Mouse (Mus musculus) kidney, embryonic 14.5 days (tissue): ENCODE results near the gene Vmn1r188. TPM values are rescaled to one million over a fixed set of nuclear protein-coding genes. Genes with fewer than 3 reads are reported as not detected.
"Not testable (repeated sequence)": the region's sequence is repeated elsewhere in the genome, so short reads cannot be mapped to it uniquely, and the experiment has no call there.

Source experiments
- ATAC-seq: fragments of 200-750 bp; cut with Nextera tagmentation; 2 replicates; pipeline ENCODE4 v1.8.0; 2017; ENCODE audit warnings: moderate number of reproducible peaks, mild to moderate bottlenecking, moderate TSS enrichment, moderate library complexity; ENCODE audit not compliant: low FRiP score, low TSS enrichment
- H3K27ac ChIP-seq: fragments of 300-500 bp; sonication (generic); 2 replicates; pipeline ENCODE4 v1.5.1; 2014; ENCODE audit warnings: low read depth, mild to moderate bottlenecking, low read length, moderate library complexity, mixed read lengths
- H3K27me3 ChIP-seq: fragments of 300-500 bp; sonication (generic); 2 replicates; pipeline ENCODE4 v1.6.1; 2014; ENCODE audit warnings: mild to moderate bottlenecking, low read length; ENCODE audit not compliant: control insufficient read depth, insufficient read depth
- H3K36me3 ChIP-seq: fragments of 300-500 bp; sonication (generic); 2 replicates; pipeline ENCODE4 v1.6.1; 2014; ENCODE audit warnings: low read length, mixed read lengths; ENCODE audit not compliant: control insufficient read depth, insufficient read depth
- H3K4me1 ChIP-seq: fragments of 300-500 bp; sonication (generic); 2 replicates; pipeline ENCODE4 v1.6.1; 2014; ENCODE audit warnings: low read length, mixed read lengths; ENCODE audit not compliant: control insufficient read depth, insufficient read depth
- H3K4me2 ChIP-seq: fragments of 300-500 bp; sonication (generic); replicated peaks from 2 replicates; pipeline ENCODE4 v1.6.1; 2014; ENCODE audit warnings: low read depth, mild to moderate bottlenecking, low read length
- H3K4me3 ChIP-seq: fragments of 300-500 bp; sonication (generic); 2 replicates; pipeline ENCODE4 v1.5.1; 2014; ENCODE audit warnings: mild to moderate bottlenecking, low read length
- H3K9ac ChIP-seq: fragments of 300-500 bp; sonication (generic); 2 replicates; pipeline ENCODE4 v1.6.1; 2014; ENCODE audit warnings: low read depth, mild to moderate bottlenecking, low read length, moderate library complexity
- H3K9me3 ChIP-seq: fragments of 300-500 bp; sonication (generic); 2 replicates; pipeline ENCODE4 v1.6.1; 2016; ENCODE audit warnings: low read length; ENCODE audit not compliant: control insufficient read depth
- WGBS: fragments of 180-500 bp; shearing (Covaris S2); extraction: QIAGEN DNeasy Blood & Tissue Kit; methylation state at CpG from one replicate; pipeline ENCODE4 v1.1.7; 2014; 5-methylcytosine and 5-hydroxymethylcytosine counted together
- polyA plus RNA-seq: library from polyadenylated mRNA; unstranded; fragments of >200 nt; fragmentation: Nextera tagmentation; extraction: Ambion mirVana; gene quantifications from 2 replicates; pipeline ENCODE4 v1.2.1, GENCODE M21; 2014

Gene Vmn1r188
- polyA plus RNA-seq, 1 experiment from 2014 or later, result not detected

- H3K27me3 ChIP-seq, result no peaks in the 10 kb centered on the region
- H3K9ac ChIP-seq, result no peak overlapping the region
- no peak overlapping the region for H3K4me3 ChIP-seq
- no peaks in the 10 kb centered on the region for H3K36me3 ChIP-seq
- no peaks in the 10 kb centered on the region for H3K9me3 ChIP-seq
- no peak overlapping the region for H3K27ac ChIP-seq
- WGBS, result 80% methylated on average over 2 of the region's 2 CpGs
- no peaks in the 10 kb centered on the region for H3K4me1 ChIP-seq
- H3K4me2 ChIP-seq, result no peak overlapping the region
- no peak for ATAC-seq
Measured at GRCm38 (mm10) chr13:22049041-22049440, 35.2 kb upstream of the Vmn1r188 start.

- H3K36me3 ChIP-seq, result no peaks in the 10 kb centered on the region
- H3K4me3 ChIP-seq, result peak overlapping the region; percentile 38
- peak; percentile 71 for ATAC-seq
- peak overlapping the region; percentile 47; the same call in 1 of the 2 replicates for H3K9ac ChIP-seq
- H3K4me1 ChIP-seq, result no peaks in the 10 kb centered on the region
- H3K27ac ChIP-seq, result peak overlapping the region; percentile 77
- H3K9me3 ChIP-seq, result no peaks in the 10 kb centered on the region
- peak overlapping the region; percentile 64 for H3K4me2 ChIP-seq
- H3K27me3 ChIP-seq, result no peaks in the 10 kb centered on the region
- 2% methylated on average over 14 of the region's 14 CpGs for WGBS
Measured at GRCm38 (mm10) chr13:22049737-22050440, 34.4 kb upstream of the Vmn1r188 start.

GRCm38 (mm10) chr13:22050591-22051522 lies 33.4 kb upstream of the Vmn1r188 start:
- peak overlapping the region; percentile 77 for H3K27ac ChIP-seq
- no peaks in the 10 kb centered on the region for H3K27me3 ChIP-seq
- H3K4me3 ChIP-seq, result peak overlapping the region; percentile 38
- no peaks in the 10 kb centered on the region for H3K36me3 ChIP-seq
- no peaks in the 10 kb centered on the region for H3K9me3 ChIP-seq
- ATAC-seq, result peak; percentile 94
- no peaks in the 10 kb centered on the region for H3K4me1 ChIP-seq
- H3K9ac ChIP-seq, result peak overlapping the region; percentile 47; the same call in 1 of the 2 replicates
- under 1% methylated on average over 52 of the region's 52 CpGs for WGBS
- H3K4me2 ChIP-seq, result peak overlapping the region; percentile 64

GRCm38 (mm10) chr13:22051523-22051859 lies 32.7 kb upstream of the Vmn1r188 start:
- H3K9ac ChIP-seq, result peak overlapping the region; percentile 42; the same call in 1 of the 2 replicates
- peak overlapping the region; percentile 64 for H3K4me2 ChIP-seq
- H3K9me3 ChIP-seq, result no peaks in the 10 kb centered on the region
- ATAC-seq, result no peak
- H3K4me1 ChIP-seq, result no peaks in the 10 kb centered on the region
- peak overlapping the region; percentile 77 for H3K27ac ChIP-seq
- H3K27me3 ChIP-seq, result no peaks in the 10 kb centered on the region
- H3K36me3 ChIP-seq, result no peaks in the 10 kb centered on the region
- peak overlapping the region; percentile 38 for H3K4me3 ChIP-seq
- 13% methylated on average over 5 of the region's 5 CpGs for WGBS

GRCm38 (mm10) chr13:22053754-22054153 lies 30.5 kb upstream of the Vmn1r188 start:
- Histone ChIP-seq H3K4me3 (no peak overlapping the region), H3K4me1 (no peaks in the 10 kb centered on the region), H3K9ac (no peak overlapping the region), H3K27ac (no peak overlapping the region), H3K27me3 (no peaks in the 10 kb centered on the region), H3K9me3 (no peaks in the 10 kb centered on the region), H3K4me2 (no peak overlapping the region), H3K36me3 (no peaks in the 10 kb centered on the region)
- ATAC-seq, result no peak
- 98% methylated on average over 1 of the region's 1 CpGs for WGBS

- ATAC-seq, result no peak
- 88% methylated on average over 1 of the region's 1 CpGs for WGBS
- no peak overlapping the region for H3K4me3 ChIP-seq
Measured at GRCm38 (mm10) chr13:22061422-22061821, 22.8 kb upstream of the Vmn1r188 start.

GRCm38 (mm10) chr13:22063468-22063867 lies 20.8 kb upstream of the Vmn1r188 start:
- Histone ChIP-seq H3K4me1 (no peaks in the 10 kb centered on the region), H3K9ac (no peak overlapping the region), H3K9me3 (no peaks in the 10 kb centered on the region), H3K4me2 (no peak overlapping the region), H3K27me3 (no peaks in the 10 kb centered on the region), H3K36me3 (no peaks in the 10 kb centered on the region), H3K27ac (no peak overlapping the region), H3K4me3 (no peak overlapping the region)
- WGBS, result 59% methylated on average over 1 of the region's 1 CpGs
- no peak for ATAC-seq

More at GRCm38 (mm10) chr13:22061422-22061821, 22.8 kb upstream of the Vmn1r188 start:
- Histone ChIP-seq H3K36me3 (no peaks in the 10 kb centered on the region), H3K4me2 (no peak overlapping the region), H3K27me3 (no peaks in the 10 kb centered on the region), H3K9ac (no peak overlapping the region), H3K9me3 (no peaks in the 10 kb centered on the region), H3K4me1 (no peaks in the 10 kb centered on the region), H3K27ac (no peak overlapping the region)

- H3K9me3 ChIP-seq, H3K9ac ChIP-seq, H3K36me3 ChIP-seq, H3K4me3 ChIP-seq, H3K27ac ChIP-seq, H3K4me2 ChIP-seq, ATAC-seq, H3K27me3 ChIP-seq, H3K4me1 ChIP-seq: not testable (repeated sequence)
- WGBS, result 93% methylated on average over 1 of the region's 2 CpGs
Measured at GRCm38 (mm10) chr13:22105724-22106123, 21.5 kb downstream of the Vmn1r188 start, which contains the start of gene Vmn1r189. TSS of gene Vmn1r189 (minus strand) at chr13:22105824.
